Mouse (Mus musculus) megakaryocyte, embryonic 14.5 days (primary cell): Measurements from ENCODE around the gene Gm49630.
"Not testable (repeated sequence)": the region's sequence is repeated elsewhere in the genome, so short reads cannot be mapped to it uniquely, and the experiment has no call there.

ENCODE experiments used
- FLI1 ChIP-seq: IDR thresholded peaks from 2 replicates; pipeline ENCODE4 v1.6.1; 2012; ENCODE audit warnings: low read length, inconsistent platforms, mixed read lengths
- GATA1 ChIP-seq: IDR thresholded peaks from 3 replicates; pipeline ENCODE4 v1.6.1; 2012; ENCODE audit warnings: mixed read lengths, low read length, inconsistent platforms, borderline replicate concordance

GRCm38 (mm10) chr17:7306278-7307196 is 65.2 kb downstream of the Gm49630 start:
- TF ChIP-seq GATA1, FLI1: not testable (repeated sequence)
